Mouse (Mus musculus) common myeloid progenitor, adult 5-6 weeks (primary cell): ENCODE measurements around the gene Celf1. TPM values are rescaled to one million over a fixed set of nuclear protein-coding genes. Genes with fewer than 3 reads are reported as not detected.
A peak's percentile ranks its signal among the peaks of the same experiment; 100 is the strongest.
"Not testable (repeated sequence)": the region's sequence is repeated elsewhere in the genome, so short reads cannot be mapped to it uniquely, and the experiment has no call there.

Experiments used
- ATAC-seq: replicated peaks from 2 replicates; pipeline ENCODE4 v1.8.0; 2016; ENCODE audit warnings: low read depth, mild to moderate bottlenecking, moderate TSS enrichment, inconsistent platforms; ENCODE audit not compliant: poor library complexity, severe bottlenecking
- total RNA-seq: library from RNA; stranded (forward); fragments of 200-1000, 187-1606 nt; gene quantifications from 2 replicates; pipeline ENCODE4 v1.2.3, GENCODE M21; 2017

Celf1 gene
- total RNA-seq, 1 experiment from 2014 or later, result 52.0 TPM

- no peak for ATAC-seq
Observed at GRCm38 (mm10) chr2:91015386-91015785, 75.2 kb downstream of the Celf1 start.

DNA sequence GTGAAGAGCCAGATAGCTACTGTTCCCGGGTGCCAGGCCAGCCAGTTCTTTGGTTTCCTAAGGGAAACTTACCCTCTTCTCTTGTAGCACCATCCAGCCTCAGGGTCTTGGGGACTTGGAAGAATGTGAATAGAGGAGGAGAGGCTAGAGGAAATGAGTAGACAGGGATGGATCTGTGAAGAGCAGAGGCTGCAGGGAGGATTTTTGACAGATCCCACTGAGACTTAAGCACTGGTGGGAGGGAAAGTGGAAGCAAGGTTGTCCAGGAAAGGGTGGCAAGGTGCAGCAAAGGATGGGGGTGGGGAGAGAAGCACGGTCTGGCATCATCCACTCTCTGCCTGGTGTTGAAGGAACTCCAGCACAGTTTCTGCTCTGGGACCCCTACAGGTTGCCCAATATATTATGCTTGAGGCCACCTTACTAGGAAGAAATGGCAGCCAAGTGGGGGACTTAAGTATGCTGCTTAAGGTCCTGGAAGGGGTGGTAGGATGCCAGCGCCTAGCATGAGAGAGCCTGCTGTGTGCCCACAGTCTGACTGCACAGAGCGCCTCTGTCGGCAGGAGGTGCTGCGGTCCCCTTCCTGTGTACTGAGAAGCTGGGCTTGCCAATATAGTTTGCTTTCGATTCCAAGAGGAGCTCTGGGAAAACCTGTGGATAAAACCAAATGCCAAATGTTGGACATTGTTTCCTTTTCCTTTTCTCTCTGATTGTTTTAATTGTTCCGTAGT lies 78.0 kb downstream of the Celf1 start:
- 0 out of 2 replicates have a peak, but pooled peaks have one; percentile 11 for ATAC-seq

- no peak for ATAC-seq
Observed at GRCm38 (mm10) chr2:91019911-91020310, 79.7 kb downstream of the Celf1 start.

GRCm38 (mm10) chr2:91022266-91022665 lies 82.1 kb downstream of the Celf1 start:
- not testable (repeated sequence) for ATAC-seq

DNA sequence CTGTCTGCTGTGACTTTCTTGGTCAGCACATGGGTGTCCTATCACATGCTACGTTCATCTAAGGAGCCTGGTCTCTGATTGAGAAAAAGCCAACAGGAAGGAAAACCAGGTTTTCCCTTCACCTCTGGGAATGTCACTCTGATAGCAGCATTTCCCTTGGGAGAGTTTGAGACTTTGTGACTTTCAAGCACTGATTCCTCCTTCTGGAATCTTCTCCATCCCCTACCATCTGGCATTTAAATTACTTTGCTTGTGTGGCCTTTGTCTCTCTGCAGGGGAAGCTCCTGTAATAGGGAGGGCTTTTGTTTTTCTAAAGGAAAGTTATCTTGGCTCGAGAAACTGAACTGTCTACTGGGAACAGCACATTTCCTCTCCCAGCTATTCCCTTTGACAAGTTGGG lies 82.9 kb downstream of the Celf1 start:
- no peak for ATAC-seq

- ATAC-seq, result no peak
Observed at GRCm38 (mm10) chr2:91023956-91024355, 83.8 kb downstream of the Celf1 start.

DNA sequence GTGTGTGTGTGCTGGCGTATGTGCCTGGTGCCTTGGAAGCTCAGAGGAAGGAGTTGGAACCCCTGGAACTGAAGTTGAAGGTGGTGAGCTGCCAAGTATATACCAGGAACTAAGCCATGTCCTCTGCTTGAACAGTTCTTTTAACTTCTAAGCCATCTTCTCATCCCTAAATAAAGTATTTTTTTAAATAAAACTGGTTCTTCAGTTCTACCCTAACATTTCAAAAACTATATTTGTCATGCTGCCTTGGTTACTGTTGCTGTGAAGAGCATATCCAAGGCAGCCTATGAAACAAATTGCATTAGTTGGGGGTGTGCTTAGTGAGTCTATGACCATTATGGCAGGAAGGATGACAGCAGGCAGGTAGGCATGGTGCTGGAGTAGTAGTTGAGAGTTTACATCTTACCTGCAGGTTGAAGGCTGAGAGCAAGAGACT lies 84.9 kb downstream of the Celf1 start:
- ATAC-seq, result no peak

GRCm38 (mm10) chr2:91026491-91026890 lies 86.3 kb downstream of the Celf1 start:
- no peak for ATAC-seq

- no peak for ATAC-seq
Observed at GRCm38 (mm10) chr2:91027391-91028214, 87.4 kb downstream of the Celf1 start.

DNA sequence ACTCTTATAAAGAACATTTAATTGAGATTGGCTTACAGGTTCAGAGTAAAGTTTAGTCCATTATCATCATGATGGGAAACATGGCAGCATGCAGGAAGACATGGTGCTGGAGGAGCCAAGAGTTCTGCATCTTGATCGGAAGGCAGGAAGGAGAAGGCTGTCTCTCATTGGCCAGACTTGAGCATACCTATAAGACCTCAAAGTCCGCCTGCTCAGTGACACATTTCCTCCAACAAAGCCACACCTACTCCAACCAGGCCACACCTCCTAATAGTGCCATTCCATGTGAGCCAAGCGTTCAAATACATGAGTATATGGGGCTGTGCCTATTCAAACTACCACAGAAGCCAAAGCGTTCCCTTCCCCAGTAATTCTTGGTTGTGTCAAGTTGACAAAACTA lies 91.0 kb downstream of the Celf1 start:
- ATAC-seq, result no peak

GRCm38 (mm10) chr2:91033000-91033399 lies 92.8 kb downstream of the Celf1 start:
- ATAC-seq, result 0 out of 2 replicates have a peak, but pooled peaks have one; percentile 58

- no peak for ATAC-seq
Observed at GRCm38 (mm10) chr2:91035385-91035784, 95.2 kb downstream of the Celf1 start, which contains the start of gene Rapsn. Gene Rapsn, plus strand, starts transcription at chr2:91035620.

DNA sequence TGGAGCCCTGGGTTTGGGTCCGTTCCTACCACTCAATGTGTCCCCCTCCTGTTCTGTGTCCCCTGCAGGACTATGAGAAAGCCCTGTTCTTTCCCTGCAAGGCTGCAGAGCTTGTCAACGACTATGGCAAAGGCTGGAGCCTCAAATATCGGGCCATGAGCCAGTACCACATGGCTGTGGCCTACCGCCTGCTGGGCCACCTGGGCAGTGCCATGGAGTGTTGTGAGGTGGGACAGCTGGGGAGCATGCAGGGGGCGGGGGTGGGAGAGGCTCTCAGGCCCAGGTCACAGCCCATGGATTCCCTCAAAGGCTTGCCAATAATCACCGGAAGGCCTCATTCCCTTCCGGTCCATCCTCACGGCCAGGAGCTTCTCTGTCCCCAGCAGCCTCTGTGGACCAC lies 101.6 kb downstream of the Celf1 start:
- ATAC-seq, result no peak

- peak; percentile 99 for ATAC-seq
Observed at GRCm38 (mm10) chr2:91042651-91043398, 102.6 kb downstream of the Celf1 start.

- ATAC-seq, result no peak
Observed at GRCm38 (mm10) chr2:91044727-91045126, 104.5 kb downstream of the Celf1 start.

DNA sequence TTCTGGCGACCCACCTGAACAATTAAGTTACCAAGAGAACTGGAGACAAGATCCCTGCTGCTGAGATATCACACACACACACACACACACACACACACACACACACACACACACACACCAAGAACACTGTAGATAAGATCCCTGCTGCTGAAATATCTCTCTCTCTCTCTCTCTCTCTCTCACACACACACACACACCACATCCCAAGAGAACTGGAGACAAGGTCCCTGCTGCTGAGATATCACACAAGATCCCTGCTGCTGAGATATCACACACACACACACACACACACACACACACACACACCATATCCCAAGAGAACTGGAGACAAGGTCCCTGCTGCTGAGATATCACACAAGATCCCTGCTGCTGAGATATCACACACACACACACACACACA lies 105.6 kb downstream of the Celf1 start:
- not testable (repeated sequence) for ATAC-seq

- ATAC-seq, result no peak
Observed at GRCm38 (mm10) chr2:91047359-91047758, 107.2 kb downstream of the Celf1 start.

DNA sequence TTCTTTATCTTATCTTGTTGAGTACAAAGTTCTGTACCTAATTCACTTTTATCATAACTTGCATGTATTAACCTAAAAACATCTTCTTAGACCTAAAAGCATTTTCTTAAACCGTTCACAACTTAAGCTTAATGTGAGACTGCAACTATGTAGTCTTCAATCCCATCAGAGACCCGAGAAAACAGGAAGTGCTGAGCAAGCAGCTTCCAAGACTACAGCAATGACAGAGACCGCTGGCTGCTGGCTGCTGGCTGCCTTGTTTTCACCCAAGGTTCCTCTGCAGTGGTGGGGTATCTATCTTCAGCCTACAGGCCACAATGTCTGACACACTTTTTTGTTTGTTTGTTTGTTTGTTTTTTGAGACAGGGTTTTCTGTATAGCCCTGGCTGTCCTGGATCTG lies 111.7 kb downstream of the Celf1 start:
- no peak for ATAC-seq

DNA sequence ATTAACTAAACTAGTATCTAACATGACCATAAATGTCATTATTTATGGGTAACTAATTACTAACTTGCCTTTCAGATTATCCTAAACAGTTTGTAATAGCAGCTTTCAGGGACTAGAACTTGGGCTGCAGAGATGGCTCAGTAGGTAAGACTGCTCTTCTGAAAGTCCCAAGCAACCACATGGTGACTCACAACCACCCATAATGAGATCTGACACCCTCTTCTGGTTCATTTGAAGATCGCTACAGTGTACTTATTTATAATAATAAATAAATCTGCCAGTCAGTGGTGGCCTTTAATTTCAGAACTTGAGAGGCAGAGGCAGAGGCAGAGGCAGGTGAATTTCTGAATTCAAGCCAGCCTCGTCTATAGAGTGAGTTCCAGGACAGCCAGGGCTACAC lies 112.6 kb downstream of the Celf1 start:
- ATAC-seq, result no peak

GRCm38 (mm10) chr2:91053181-91053933 lies 113.2 kb downstream of the Celf1 start:
- 0 out of 2 replicates have a peak, but pooled peaks have one; percentile 1 for ATAC-seq
